Mouse (Mus musculus) ES-Bruce4 (cell line): ENCODE measurements around the gene Ccl17. TPM values are rescaled to one million over a fixed set of nuclear protein-coding genes. Genes with fewer than 3 reads are reported as not detected.
A peak's percentile ranks its signal among the peaks of the same experiment; 100 is the strongest.

Experiments used
- H3K27ac ChIP-seq: 2 replicates; pipeline ENCODE4 v1.5.1; 2012; ENCODE audit warnings: low read length, inconsistent platforms; ENCODE audit not compliant: insufficient read depth
- H3K27me3 ChIP-seq: 2 replicates; pipeline ENCODE4 v1.6.1; 2012; ENCODE audit warnings: mild to moderate bottlenecking, low read length, inconsistent platforms; ENCODE audit not compliant: control insufficient read depth, poor library complexity, insufficient read depth, severe bottlenecking
- H3K36me3 ChIP-seq: 2 replicates; pipeline ENCODE4 v1.6.1; 2012; ENCODE audit warnings: inconsistent platforms, mild to moderate bottlenecking, low read length, moderate library complexity; ENCODE audit not compliant: control insufficient read depth, poor library complexity, insufficient read depth, severe bottlenecking
- H3K4me1 ChIP-seq: one replicate; pipeline ENCODE4 v1.8.1; 2011; ENCODE audit warnings: low read length; ENCODE audit not compliant: control insufficient read depth, insufficient read depth
- H3K4me3 ChIP-seq: 2 replicates; pipeline ENCODE4 v1.5.1; 2011; ENCODE audit warnings: low read depth, mild to moderate bottlenecking, low read length
- H3K9ac ChIP-seq: 2 replicates; pipeline ENCODE4 v1.6.1; 2012; ENCODE audit warnings: low read depth, mild to moderate bottlenecking, inconsistent platforms; ENCODE audit not compliant: poor library complexity, severe bottlenecking
- H3K9me3 ChIP-seq: replicated peaks from 2 replicates; pipeline ENCODE4 v1.6.1; 2012; ENCODE audit warnings: mild to moderate bottlenecking, low read length, inconsistent platforms; ENCODE audit not compliant: control insufficient read depth, poor library complexity, insufficient read depth, severe bottlenecking
- CTCF ChIP-seq: IDR thresholded peaks from one replicate; pipeline ENCODE4 v1.8.1; 2011; ENCODE audit warnings: low read depth, low read length
- EP300 ChIP-seq: IDR thresholded peaks from 2 replicates; pipeline ENCODE4 v1.6.1; 2011; ENCODE audit warnings: low read depth, low read length; ENCODE audit not compliant: insufficient read depth
- POLR2A ChIP-seq: IDR thresholded peaks from one replicate; pipeline ENCODE4 v1.8.1; 2011; ENCODE audit warnings: low read length; ENCODE audit not compliant: insufficient read depth
- polyA plus RNA-seq: library from polyadenylated mRNA; stranded (reverse); fragments of >200 nt; gene quantifications from 2 replicates; pipeline ENCODE4 v1.2.4, GENCODE M21; 2011; ENCODE audit warnings: low read depth; ENCODE audit not compliant: missing spikeins, insufficient read depth, insufficient read length

Ccl17 gene
- polyA plus RNA-seq, 1 experiment: not detected

DNA sequence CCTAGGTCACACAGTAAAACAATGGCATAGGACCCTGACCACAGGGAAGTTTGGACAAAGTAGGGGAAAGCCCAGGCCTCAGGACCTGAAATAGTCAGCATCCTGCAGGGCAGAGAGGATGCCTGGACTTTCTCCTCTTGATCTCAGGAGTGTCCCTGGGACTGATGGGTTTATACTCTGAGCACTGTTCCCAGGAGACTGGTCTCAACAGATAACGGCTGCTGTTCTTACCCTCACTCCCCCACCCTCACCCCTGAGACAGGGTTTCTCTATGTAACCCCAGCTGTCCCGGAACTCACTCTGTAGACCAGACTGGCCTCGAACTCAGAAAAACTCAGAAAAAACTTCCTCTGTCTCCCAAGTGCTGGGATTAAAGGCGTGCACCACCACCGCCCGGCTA lies 1.9 kb upstream of the Ccl17 start:
- Histone ChIP-seq H3K4me3 (no peak overlapping the region), H3K4me1 (no peaks in the 10 kb centered on the region), H3K27ac (no peak overlapping the region), H3K36me3 (no peaks in the 10 kb centered on the region), H3K9me3 (no peaks in the 10 kb centered on the region), H3K9ac (no peak overlapping the region), H3K27me3 (no peaks in the 10 kb centered on the region)
- TF ChIP-seq CTCF: no peak
- no peak for TF ChIP-seq EP300
- no peak for TF ChIP-seq POLR2A

GRCm38 (mm10) chr8:94810855-94811254 lies 602 bp downstream of the Ccl17 start:
- Histone ChIP-seq H3K4me3 (no peak overlapping the region), H3K27ac (no peak overlapping the region), H3K9me3 (no peaks in the 10 kb centered on the region), H3K9ac (no peak overlapping the region), H3K27me3 (no peaks in the 10 kb centered on the region), H3K36me3 (no peaks in the 10 kb centered on the region), H3K4me1 (no peaks in the 10 kb centered on the region)
- no peak for TF ChIP-seq EP300
- TF ChIP-seq POLR2A: no peak
- no peak for TF ChIP-seq CTCF

- H3K27me3 ChIP-seq: no peaks in the 10 kb centered on the region
- TF ChIP-seq CTCF (no peak), EP300 (no peak), POLR2A (no peak)
- no peak overlapping the region for H3K4me3 ChIP-seq
- H3K36me3 ChIP-seq: no peaks in the 10 kb centered on the region
- H3K9ac ChIP-seq: no peak overlapping the region
- no peaks in the 10 kb centered on the region for H3K9me3 ChIP-seq
- no peaks in the 10 kb centered on the region for H3K4me1 ChIP-seq
- H3K27ac ChIP-seq: no peak overlapping the region
These were observed 1.4 kb downstream of the Ccl17 start for GRCm38 (mm10) chr8:94811654-94812053.

DNA sequence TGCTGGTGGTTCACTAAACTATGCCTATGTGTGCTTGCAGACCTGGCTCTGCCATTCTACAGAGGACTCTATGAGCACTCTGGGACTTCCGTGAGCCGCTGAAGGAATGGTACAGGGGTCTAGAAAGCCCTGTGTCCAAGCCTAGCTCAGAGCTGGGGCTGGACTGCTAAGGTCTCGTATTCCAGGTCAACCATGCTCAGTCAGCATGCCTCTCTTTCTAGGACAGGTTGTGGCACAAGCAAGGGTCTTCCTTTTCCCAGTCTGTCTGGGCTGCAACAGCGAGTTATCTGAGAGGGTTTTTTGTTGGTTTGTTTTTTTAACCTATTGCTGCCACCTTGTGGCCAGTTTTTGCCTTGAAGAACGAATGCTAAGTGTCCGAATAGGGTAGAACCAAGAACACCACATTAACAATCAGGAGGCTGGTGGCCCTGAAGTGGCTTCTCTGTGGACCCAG lies 2.4 kb downstream of the Ccl17 start:
- Histone ChIP-seq H3K27ac (no peak overlapping the region), H3K4me3 (no peak overlapping the region), H3K27me3 (no peaks in the 10 kb centered on the region), H3K9ac (no peak overlapping the region), H3K4me1 (no peaks in the 10 kb centered on the region), H3K36me3 (no peaks in the 10 kb centered on the region), H3K9me3 (no peaks in the 10 kb centered on the region)
- TF ChIP-seq CTCF (peak; percentile 24), EP300 (no peak)

- Histone ChIP-seq H3K9me3 (no peaks in the 10 kb centered on the region), H3K4me3 (no peak overlapping the region), H3K9ac (no peak overlapping the region), H3K27me3 (no peaks in the 10 kb centered on the region), H3K27ac (no peak overlapping the region), H3K4me1 (no peaks in the 10 kb centered on the region), H3K36me3 (no peaks in the 10 kb centered on the region)
- TF ChIP-seq CTCF (no peak), POLR2A (no peak)
These were observed 4.3 kb downstream of the Ccl17 start for GRCm38 (mm10) chr8:94814556-94814955.

GRCm38 (mm10) chr8:94817933-94818332 lies 7.7 kb downstream of the Ccl17 start:
- no peaks in the 10 kb centered on the region for H3K4me1 ChIP-seq
- peaks cover 11% of the 10 kb centered on the region for H3K36me3 ChIP-seq
- no peak overlapping the region for H3K4me3 ChIP-seq
- no peak for TF ChIP-seq POLR2A
- no peak for TF ChIP-seq CTCF
- TF ChIP-seq EP300: no peak
- H3K9me3 ChIP-seq: no peaks in the 10 kb centered on the region
- no peaks in the 10 kb centered on the region for H3K27me3 ChIP-seq
- H3K9ac ChIP-seq: no peak overlapping the region
- no peak overlapping the region for H3K27ac ChIP-seq

DNA sequence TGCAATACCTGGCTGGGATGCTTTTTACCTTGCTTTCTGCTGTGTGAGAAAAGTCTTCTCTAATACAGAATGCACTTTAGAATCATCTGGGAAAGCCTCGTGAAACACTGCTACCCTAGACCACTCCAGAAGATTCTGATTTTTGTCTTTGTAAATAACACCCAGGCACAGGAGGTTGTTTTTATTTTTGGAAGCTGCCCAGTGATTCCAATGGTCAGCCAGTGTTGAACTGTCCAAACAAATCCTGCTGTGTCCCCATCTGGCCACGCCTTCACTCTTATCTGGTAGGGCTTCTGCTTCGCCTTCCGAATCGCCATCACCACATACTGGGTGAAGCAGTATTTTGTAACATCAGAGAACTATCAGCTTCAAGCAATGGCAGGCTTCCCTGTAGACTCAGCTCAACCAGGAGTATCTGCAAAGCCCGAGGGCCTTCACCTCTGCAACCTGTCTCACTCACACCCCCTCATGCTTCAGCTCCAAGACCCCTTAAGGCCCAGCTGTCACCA lies 9.5 kb downstream of the Ccl17 start:
- H3K4me3 ChIP-seq: no peak overlapping the region
- H3K9ac ChIP-seq: no peak overlapping the region
- H3K9me3 ChIP-seq: no peaks in the 10 kb centered on the region
- peaks cover 20% of the 10 kb centered on the region for H3K36me3 ChIP-seq
- H3K4me1 ChIP-seq: no peaks in the 10 kb centered on the region
- TF ChIP-seq POLR2A (no peak), CTCF (no peak), EP300 (no peak)
- H3K27ac ChIP-seq: no peak overlapping the region
- no peaks in the 10 kb centered on the region for H3K27me3 ChIP-seq
